Mouse (Mus musculus): ENCODE data around the gene Mtfr2. TPM values are rescaled to one million over a fixed set of nuclear protein-coding genes. Genes with fewer than 3 reads are reported as not detected.

Gene Mtfr2
- total and polyA plus RNA-seq, 3 experiments, result 10.3 to 17.1 TPM; not detected in 1

DNA sequence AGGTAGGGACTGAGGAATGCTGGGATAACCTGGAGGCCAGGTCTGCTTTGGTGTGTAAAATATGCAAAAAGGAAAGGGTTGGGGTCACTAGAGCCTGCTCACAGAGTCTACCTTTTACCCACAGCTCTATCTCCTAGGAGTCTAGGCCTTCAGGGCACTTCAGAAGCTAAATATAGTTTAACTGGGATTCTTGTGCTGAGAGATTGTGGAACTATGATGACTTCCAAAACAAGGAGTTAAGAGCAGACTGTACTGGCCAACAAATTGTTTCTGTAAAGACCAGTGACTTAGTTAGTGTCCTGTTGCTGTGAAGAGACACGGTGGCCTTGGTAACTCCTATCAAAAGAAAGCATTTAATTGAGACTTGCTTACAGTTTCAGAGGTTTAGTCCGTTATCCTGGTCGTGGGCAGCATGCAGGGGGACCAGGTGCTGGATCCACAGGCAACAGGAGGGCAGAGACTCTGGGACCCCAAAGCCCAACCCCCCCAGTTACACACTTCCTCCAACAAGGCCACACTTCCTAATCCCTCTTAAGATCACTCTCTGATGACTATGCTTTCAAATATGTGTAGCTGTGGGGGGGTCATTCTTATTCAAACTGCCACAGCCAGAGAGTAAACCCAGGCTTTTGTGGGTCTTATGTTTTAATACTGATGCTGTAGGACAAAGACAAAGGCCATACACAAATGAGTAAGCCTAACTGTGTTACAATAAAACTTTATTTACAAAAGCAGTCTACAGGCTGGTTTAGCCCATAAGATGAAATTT, 49.2 kb upstream of the Mtfr2 start:
- H3K4me1 ChIP-seq (ENCODE audit: control insufficient read depth in 1 of 2, insufficient read depth in 2 of 2, low read length in 2 of 2), result no peaks in the 10 kb centered on the region
- H3K36me3 ChIP-seq (ENCODE audit: control insufficient read depth in 1 of 2, insufficient read depth in 2 of 2, low read length in 2 of 2), result no peaks in the 10 kb centered on the region
- H3K9ac ChIP-seq (ENCODE audit: control insufficient read depth, low read depth, low read length, poor library complexity, severe bottlenecking), result no peak overlapping the region
- peaks cover 2 to 4% of the 10 kb centered on the region in 2 experiments for H3K27me3 ChIP-seq (ENCODE audit: control insufficient read depth in 1 of 2, insufficient read depth in 2 of 2, low read length in 2 of 2)
- no peak for TF ChIP-seq RCOR1 (IDR thresholded peaks at IDR 0.05; ENCODE audit: low read depth, low read length)
- no peaks in the 10 kb centered on the region for H3K9me3 ChIP-seq (replicated peaks; ENCODE audit: insufficient read depth, low read length)
- H3K27ac ChIP-seq (ENCODE audit: control insufficient read depth, low read depth, low read length), result no peak overlapping the region
- H3K79me2 ChIP-seq (ENCODE audit: control insufficient read depth, insufficient read depth, low read length, poor library complexity), result no peaks in the 10 kb centered on the region
- H3K4me3 ChIP-seq (ENCODE audit: control insufficient read depth in 1 of 2, insufficient read depth in 1 of 2, low read depth in 2 of 2, low read length in 2 of 2), result no peak overlapping the region
- no peak for DNase-seq (ENCODE audit: low read depth, low spot score)

DNA sequence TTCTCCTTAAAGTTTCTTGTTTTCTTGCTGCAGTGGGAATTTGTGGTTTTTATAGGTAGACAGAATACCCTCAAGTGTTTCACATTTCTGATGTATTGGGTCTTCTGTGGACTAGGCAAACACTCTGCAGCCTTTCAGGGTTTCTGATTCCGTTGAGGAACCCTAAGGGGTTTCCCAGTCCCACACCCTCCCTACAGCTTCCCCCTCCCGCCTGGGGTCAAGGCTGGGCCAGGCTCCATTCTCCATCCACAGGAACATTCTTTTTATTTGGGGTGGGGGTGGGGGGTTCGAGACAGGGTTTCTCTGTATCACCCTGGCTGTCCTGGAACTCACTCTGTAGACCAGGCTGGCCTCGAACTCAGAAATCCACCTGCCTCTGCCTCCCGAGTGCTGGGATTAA, 48.5 kb upstream of the Mtfr2 start:
- Histone ChIP-seq H3K27me3 (ENCODE audit: control insufficient read depth in 1 of 2, insufficient read depth in 2 of 2, low read length in 2 of 2) (peaks cover 2 to 4% of the 10 kb centered on the region in 2 experiments), H3K27ac (ENCODE audit: control insufficient read depth, low read depth, low read length) (no peak overlapping the region), H3K4me1 (ENCODE audit: control insufficient read depth in 1 of 2, insufficient read depth in 2 of 2, low read length in 2 of 2) (no peaks in the 10 kb centered on the region), H3K9me3 (replicated peaks; ENCODE audit: insufficient read depth, low read length) (no peaks in the 10 kb centered on the region), H3K9ac (ENCODE audit: control insufficient read depth, low read depth, low read length, poor library complexity, severe bottlenecking) (no peak overlapping the region), H3K36me3 (ENCODE audit: control insufficient read depth in 1 of 2, insufficient read depth in 2 of 2, low read length in 2 of 2) (no peaks in the 10 kb centered on the region), H3K79me2 (ENCODE audit: control insufficient read depth, insufficient read depth, low read length, poor library complexity) (no peaks in the 10 kb centered on the region), H3K4me3 (ENCODE audit: control insufficient read depth in 1 of 2, insufficient read depth in 1 of 2, low read depth in 2 of 2, low read length in 2 of 2) (no peak overlapping the region)
- DNase-seq (ENCODE audit: low read depth, low spot score), result no peak
- no peak for TF ChIP-seq ZC3H11A (IDR thresholded peaks at IDR 0.05; ENCODE audit: low read depth, low read length)
- no peak for TF ChIP-seq TCF12 (IDR thresholded peaks at IDR 0.05; ENCODE audit: low read depth, low read length)
- no peak for TF ChIP-seq NRF1 (IDR thresholded peaks at IDR 0.05; ENCODE audit: insufficient read depth, low read depth, low read length, poor library complexity, severe bottlenecking)
- TF ChIP-seq KAT2A (conservative IDR thresholded peaks at IDR 0.05; ENCODE audit: low read depth, low read length), result no peak
- TF ChIP-seq POLR2AphosphoS5 (IDR thresholded peaks at IDR 0.05; ENCODE audit: borderline replicate concordance, low read depth, low read length), result no peak
- no peak for TF ChIP-seq MAFK (IDR thresholded peaks at IDR 0.05; ENCODE audit: borderline replicate concordance, low read depth, low read length)
- no peak for TF ChIP-seq MAZ (IDR thresholded peaks at IDR 0.05; ENCODE audit: low read depth, low read length)
- TF ChIP-seq RAD21 (IDR thresholded peaks at IDR 0.05; ENCODE audit: low read depth, low read length), result no peak
- no peak for TF ChIP-seq SMC3 (IDR thresholded peaks at IDR 0.05; ENCODE audit: low read depth, low read length)
- TF ChIP-seq ZKSCAN1 (IDR thresholded peaks at IDR 0.05; ENCODE audit: low read depth, low read length), result no peak
- no peak for TF ChIP-seq E2F4 (IDR thresholded peaks at IDR 0.05; ENCODE audit: borderline replicate concordance, low read depth, low read length)
- TF ChIP-seq ZMIZ1 (IDR thresholded peaks at IDR 0.05; ENCODE audit: low read depth, low read length), result no peak
- no peak for TF ChIP-seq HCFC1 (IDR thresholded peaks at IDR 0.05; ENCODE audit: low read depth, low read length)
- TF ChIP-seq UBTF (IDR thresholded peaks at IDR 0.05; ENCODE audit: borderline replicate concordance, insufficient read depth, low read depth, low read length), result no peak
